Mouse (Mus musculus): Measurements from ENCODE around the gene Ankrd2.

The Ankrd2 gene

GRCm38 (mm10) chr19:42015001-42015400 is 20.8 kb upstream of the Ankrd2 start:
- DNase-seq (ENCODE audit: low spot score in 2 of 2): no peak

GRCm38 (mm10) chr19:42016251-42016650 is 19.5 kb upstream of the Ankrd2 start:
- DNase-seq (ENCODE audit: low spot score in 2 of 2): no peak

- peak; percentile 70 to 77 for DNase-seq (ENCODE audit: low spot score in 2 of 2)
Measured at GRCm38 (mm10) chr19:42016840-42017239, 19.0 kb upstream of the Ankrd2 start.

GRCm38 (mm10) chr19:42017399-42018247 is 18.2 kb upstream of the Ankrd2 start:
- DNase-seq (ENCODE audit: low spot score in 2 of 2): peak; percentile 85 to 86

GRCm38 (mm10) chr19:42019011-42019522 is 16.7 kb upstream of the Ankrd2 start:
- no peak for DNase-seq (ENCODE audit: low spot score in 2 of 2)

GRCm38 (mm10) chr19:42021681-42022541 is 13.9 kb upstream of the Ankrd2 start:
- no peak for DNase-seq (ENCODE audit: low spot score in 2 of 2)

- DNase-seq (ENCODE audit: low spot score in 2 of 2): no peak
Measured at GRCm38 (mm10) chr19:42022542-42022848, 13.3 kb upstream of the Ankrd2 start.

- peak; percentile 77 to 83 for DNase-seq (ENCODE audit: low spot score in 2 of 2)
Measured at GRCm38 (mm10) chr19:42026158-42026557, 9.6 kb upstream of the Ankrd2 start.

GRCm38 (mm10) chr19:42031112-42031511 is 4.7 kb upstream of the Ankrd2 start:
- no peak for DNase-seq (ENCODE audit: low spot score in 2 of 2)

GRCm38 (mm10) chr19:42033611-42034010 is 2.2 kb upstream of the Ankrd2 start:
- DNase-seq (ENCODE audit: low spot score in 2 of 2): no peak

GRCm38 (mm10) chr19:42034146-42034775 is 1.5 kb upstream of the Ankrd2 start:
- no peak for DNase-seq (ENCODE audit: low spot score in 2 of 2)

GRCm38 (mm10) chr19:42034881-42035455 is 832 bp upstream of the Ankrd2 start:
- DNase-seq (ENCODE audit: low spot score in 2 of 2): no peak

- DNase-seq (ENCODE audit: low spot score in 2 of 2): no peak
Measured at GRCm38 (mm10) chr19:42036357-42036756, 557 bp downstream of the Ankrd2 start.

- no peak for DNase-seq (ENCODE audit: low spot score in 2 of 2)
Measured at GRCm38 (mm10) chr19:42037167-42037702, 1.4 kb downstream of the Ankrd2 start.

GRCm38 (mm10) chr19:42038310-42038709 is 2.5 kb downstream of the Ankrd2 start:
- DNase-seq (ENCODE audit: low spot score in 2 of 2): no peak

- DNase-seq (ENCODE audit: low spot score in 2 of 2): no peak
Measured at GRCm38 (mm10) chr19:42043988-42044387, 8.2 kb downstream of the Ankrd2 start.

GRCm38 (mm10) chr19:42045269-42046102 is 9.7 kb downstream of the Ankrd2 start, which contains the start of gene Hoga1:
Hoga1 (plus strand) TSS chr19:42045610.
- DNase-seq (ENCODE audit: low spot score in 2 of 2): peak; percentile 82 to 85

GRCm38 (mm10) chr19:42050251-42050650 is 14.5 kb downstream of the Ankrd2 start:
- no peak for DNase-seq (ENCODE audit: low spot score in 2 of 2)

- no peak for DNase-seq (ENCODE audit: low spot score in 2 of 2)
Measured at GRCm38 (mm10) chr19:42051351-42051750, 15.6 kb downstream of the Ankrd2 start.

- no peak for DNase-seq (ENCODE audit: low spot score in 2 of 2)
Measured at GRCm38 (mm10) chr19:42051948-42052347, 16.1 kb downstream of the Ankrd2 start, which contains the start of gene 4933411K16Rik. 4933411K16Rik (plus strand) TSS chr19:42052248.
